Mouse (Mus musculus): ENCODE data around the gene Gm49380. TPM values are rescaled to one million over a fixed set of nuclear protein-coding genes. Genes with fewer than 3 reads are reported as not detected.
A peak's percentile ranks its signal among the peaks of the same experiment; 100 is the strongest.

Gm49380 gene
- total and polyA plus RNA-seq, 3 experiments, result 0.24 TPM; not detected in 2

- no peak overlapping the region; a peak in 1 of 4 replicates for H3K4me3 ChIP-seq (ENCODE audit: control insufficient read depth in 1 of 2, insufficient read depth in 1 of 2, low read depth in 2 of 2, low read length in 2 of 2)
- H3K79me2 ChIP-seq (ENCODE audit: control insufficient read depth, insufficient read depth, low read length, poor library complexity), result no peaks in the 10 kb centered on the region
- TF ChIP-seq ETS1 (IDR thresholded peaks at IDR 0.05; ENCODE audit: low read depth, low read length) (no peak), POLR2A (IDR thresholded peaks at IDR 0.05; ENCODE audit: control insufficient read depth in 1 of 2, insufficient read depth in 1 of 2, low read depth in 1 of 2, low read length in 2 of 2, poor library complexity in 1 of 2) (no peak), MAX (IDR thresholded peaks at IDR 0.05; ENCODE audit: low read length) (no peak), MYB (IDR thresholded peaks at IDR 0.05; ENCODE audit: low read depth, low read length) (no peak), ZNF384 (IDR thresholded peaks at IDR 0.05; ENCODE audit: low read depth, low read length) (peak; percentile 53; the same call in 1 of the 2 replicates), E2F4 (IDR thresholded peaks at IDR 0.05; ENCODE audit: borderline replicate concordance, low read depth, low read length) (no peak), POLR2AphosphoS5 (IDR thresholded peaks at IDR 0.05; ENCODE audit: borderline replicate concordance, low read depth, low read length) (no peak), UBTF (IDR thresholded peaks at IDR 0.05; ENCODE audit: borderline replicate concordance, insufficient read depth, low read depth, low read length) (no peak)
- no peaks in the 10 kb centered on the region for H3K9me3 ChIP-seq (replicated peaks; ENCODE audit: insufficient read depth, low read length)
- no peaks in the 10 kb centered on the region for H3K27me3 ChIP-seq (ENCODE audit: control insufficient read depth in 1 of 2, insufficient read depth in 2 of 2, low read length in 2 of 2)
- H3K36me3 ChIP-seq (ENCODE audit: control insufficient read depth in 1 of 2, insufficient read depth in 2 of 2, low read length in 2 of 2), result peaks cover 0 to 33% of the 10 kb centered on the region in 2 experiments; a peak in 2 of 4 replicates
- peak; percentile 36 for DNase-seq (ENCODE audit: low read depth, low spot score)
- peak overlapping the region; percentile 28 for H3K9ac ChIP-seq (ENCODE audit: control insufficient read depth, low read depth, low read length, poor library complexity, severe bottlenecking)
- peak overlapping the region; percentile 17; the same call in 1 of the 2 replicates for H3K27ac ChIP-seq (ENCODE audit: control insufficient read depth, low read depth, low read length)
- peaks cover 5 to 46% of the 10 kb centered on the region in 2 experiments for H3K4me1 ChIP-seq (ENCODE audit: control insufficient read depth in 1 of 2, insufficient read depth in 2 of 2, low read length in 2 of 2)
Measured at GRCm38 (mm10) chr9:44047071-44047470, 66.2 kb downstream of the Gm49380 start.

GRCm38 (mm10) chr9:44046426-44046825 lies 66.9 kb downstream of the Gm49380 start:
- DNase-seq (ENCODE audit: low read depth, low spot score), result no peak

GRCm38 (mm10) chr9:44045884-44046272 lies 67.4 kb downstream of the Gm49380 start:
- no peak overlapping the region for H3K9ac ChIP-seq (ENCODE audit: control insufficient read depth, low read depth, low read length, poor library complexity, severe bottlenecking)
- H3K9me3 ChIP-seq (replicated peaks; ENCODE audit: insufficient read depth, low read length), result no peaks in the 10 kb centered on the region
- H3K4me3 ChIP-seq (ENCODE audit: control insufficient read depth in 1 of 2, insufficient read depth in 1 of 2, low read depth in 2 of 2, low read length in 2 of 2), result no peak overlapping the region
- peaks cover 5 to 49% of the 10 kb centered on the region in 2 experiments for H3K4me1 ChIP-seq (ENCODE audit: control insufficient read depth in 1 of 2, insufficient read depth in 2 of 2, low read length in 2 of 2)
- TF ChIP-seq CHD1 (IDR thresholded peaks at IDR 0.05; ENCODE audit: low read depth, low read length), result no peak
- no peaks in the 10 kb centered on the region for H3K79me2 ChIP-seq (ENCODE audit: control insufficient read depth, insufficient read depth, low read length, poor library complexity)
- no peak for DNase-seq (ENCODE audit: low read depth, low spot score)
- H3K27me3 ChIP-seq (ENCODE audit: control insufficient read depth in 1 of 2, insufficient read depth in 2 of 2, low read length in 2 of 2), result no peaks in the 10 kb centered on the region
- no peak overlapping the region for H3K27ac ChIP-seq (ENCODE audit: control insufficient read depth, low read depth, low read length)
- H3K36me3 ChIP-seq (ENCODE audit: control insufficient read depth in 1 of 2, insufficient read depth in 2 of 2, low read length in 2 of 2), result peaks cover 0 to 35% of the 10 kb centered on the region in 2 experiments; a peak in 2 of 4 replicates

More at GRCm38 (mm10) chr9:44046426-44046825, 66.9 kb downstream of the Gm49380 start:
- Histone ChIP-seq H3K27me3 (ENCODE audit: control insufficient read depth in 1 of 2, insufficient read depth in 2 of 2, low read length in 2 of 2) (no peaks in the 10 kb centered on the region), H3K36me3 (ENCODE audit: control insufficient read depth in 1 of 2, insufficient read depth in 2 of 2, low read length in 2 of 2) (peaks cover 0 to 35% of the 10 kb centered on the region in 2 experiments; a peak in 2 of 4 replicates), H3K4me1 (ENCODE audit: control insufficient read depth in 1 of 2, insufficient read depth in 2 of 2, low read length in 2 of 2) (peaks cover 5 to 48% of the 10 kb centered on the region in 2 experiments), H3K79me2 (ENCODE audit: control insufficient read depth, insufficient read depth, low read length, poor library complexity) (no peaks in the 10 kb centered on the region), H3K27ac (ENCODE audit: control insufficient read depth, low read depth, low read length) (no peak overlapping the region), H3K9me3 (replicated peaks; ENCODE audit: insufficient read depth, low read length) (no peaks in the 10 kb centered on the region), H3K9ac (ENCODE audit: control insufficient read depth, low read depth, low read length, poor library complexity, severe bottlenecking) (peak overlapping the region; percentile 10; the same call in 1 of the 2 replicates), H3K4me3 (ENCODE audit: control insufficient read depth in 1 of 2, insufficient read depth in 1 of 2, low read depth in 2 of 2, low read length in 2 of 2) (no peak overlapping the region)
- TF ChIP-seq NRF1 (IDR thresholded peaks at IDR 0.05; ENCODE audit: insufficient read depth, low read depth, low read length, poor library complexity, severe bottlenecking) (no peak), EP300 (IDR thresholded peaks at IDR 0.05; ENCODE audit: low read depth in 1 of 2, low read length in 2 of 2) (no peak), SIN3A (IDR thresholded peaks at IDR 0.05; ENCODE audit: low read length) (no peak), MYB (IDR thresholded peaks at IDR 0.05; ENCODE audit: low read depth, low read length) (no peak), GABPA (IDR thresholded peaks at IDR 0.05; ENCODE audit: low read depth, low read length) (no peak), SMC3 (IDR thresholded peaks at IDR 0.05; ENCODE audit: low read depth, low read length) (no peak), USF1 (IDR thresholded peaks at IDR 0.05; ENCODE audit: low read depth, low read length) (no peak), MAZ (IDR thresholded peaks at IDR 0.05; ENCODE audit: low read depth, low read length) (no peak), USF2 (IDR thresholded peaks at IDR 0.05; ENCODE audit: borderline replicate concordance in 1 of 2, insufficient read depth in 1 of 2, low read depth in 1 of 2, low read length in 2 of 2) (no peak), NELFE (IDR thresholded peaks at IDR 0.05; ENCODE audit: low read depth, low read length) (no peak), BHLHE40 (IDR thresholded peaks at IDR 0.05; ENCODE audit: borderline replicate concordance, low read depth, low read length) (no peak), CHD2 (IDR thresholded peaks at IDR 0.05; ENCODE audit: low read length) (no peak), CHD1 (IDR thresholded peaks at IDR 0.05; ENCODE audit: low read depth, low read length) (no peak)
